ENCODE assay signal across 26 mouse cellular contexts in the genomic region with DNA sequence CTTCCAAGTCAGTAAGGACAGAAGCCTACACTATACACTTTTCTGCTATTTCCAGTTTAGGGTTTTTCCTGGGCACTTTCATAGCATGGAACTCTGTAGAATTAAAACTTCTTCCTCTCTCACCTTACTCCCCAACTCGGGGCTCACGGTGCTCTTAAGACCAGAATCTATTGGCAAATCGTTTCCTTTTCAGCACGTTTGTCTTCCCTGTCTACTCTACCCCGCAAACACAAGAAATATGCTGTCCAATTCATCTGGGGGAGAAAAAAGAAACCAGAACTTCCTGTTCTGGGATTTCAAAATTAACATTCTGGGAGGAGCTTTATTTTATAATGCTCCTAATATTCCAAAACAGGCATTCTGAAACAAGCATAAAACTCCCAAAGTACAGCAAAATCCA. TPM values are rescaled to one million over a fixed set of nuclear protein-coding genes. Genes with fewer than 3 reads are reported as not detected.
DNase-seq lines count a peak whose midpoint lies in the region; ATAC-seq and TF ChIP-seq lines count a peak whose summit lies in the region.
"Had no signal": no experiment of that assay in that cellular context is flagged by ENCODE, and none has a peak within 500 bp of the region (broad histone marks: within the 10 kb centered on the region; RNA-seq: fewer than 3 reads in every experiment).

No protein-coding gene starts in this region.

- no peak overlapping the region for H3K4me3 ChIP-seq in midbrain, embryonic 11.5 days (ENCODE audit: low read depth, low read length)
- H3K4me3 ChIP-seq in midbrain, embryonic 15.5 days, result no peak overlapping the region
- H3K4me3 ChIP-seq in limb, embryonic 14.5 days (replicated peaks; ENCODE audit: low read length), result no peak overlapping the region
- H3K4me3 ChIP-seq in liver, embryonic 11.5 days (ENCODE audit: low read depth, low read length), result no peak overlapping the region
- no peak overlapping the region for H3K4me3 ChIP-seq in hindbrain, embryonic 14.5 days (replicated peaks; ENCODE audit: low read length)
- H3K4me3 ChIP-seq in kidney, embryonic 15.5 days (replicated peaks), result no peak overlapping the region
- H3K4me3 ChIP-seq: gastrocnemius, adult 2 months; heart, embryonic 12.5 days; heart, embryonic 15.5 days; hindbrain, embryonic 10.5 days; hindbrain, embryonic 13.5 days had no signal

- peaks cover 2% of the 10 kb centered on the region; the same call in 1 of the 2 replicates for H3K36me3 ChIP-seq in midbrain, embryonic 11.5 days (ENCODE audit: control insufficient read depth, insufficient read depth, low read length)
- 0 out of 2 replicates have a peak, but pooled peaks cover 7% of the 10 kb centered on the region for H3K36me3 ChIP-seq in midbrain, embryonic 15.5 days (replicated peaks)
- H3K36me3 ChIP-seq in limb, embryonic 14.5 days (ENCODE audit: control insufficient read depth, insufficient read depth, low read length), result peaks cover 26% of the 10 kb centered on the region
- H3K36me3 ChIP-seq in liver, embryonic 11.5 days (ENCODE audit: control insufficient read depth, insufficient read depth, low read length), result peaks cover 9% of the 10 kb centered on the region; the same call in 1 of the 2 replicates
- H3K36me3 ChIP-seq in hindbrain, embryonic 14.5 days (replicated peaks; ENCODE audit: control insufficient read depth, insufficient read depth), result peaks cover 35% of the 10 kb centered on the region
- peaks cover 38% of the 10 kb centered on the region for H3K36me3 ChIP-seq in kidney, embryonic 15.5 days

- H3K27ac ChIP-seq in midbrain, embryonic 11.5 days (ENCODE audit: low read depth, low read length), result no peak overlapping the region
- H3K27ac ChIP-seq in midbrain, embryonic 15.5 days, result no peak overlapping the region
- peak overlapping the region; percentile 58 for H3K27ac ChIP-seq in limb, embryonic 14.5 days (replicated peaks; ENCODE audit: low read depth, low read length)
- H3K27ac ChIP-seq in liver, embryonic 11.5 days (ENCODE audit: low read depth, low read length), result no peak overlapping the region
- no peak overlapping the region for H3K27ac ChIP-seq in hindbrain, embryonic 14.5 days
- H3K27ac ChIP-seq in kidney, embryonic 15.5 days, result no peak overlapping the region
- H3K27ac ChIP-seq: gastrocnemius, adult 2 months; heart, embryonic 15.5 days; hindbrain, embryonic 10.5 days; hindbrain, embryonic 13.5 days; hindbrain, postnatal 0 days had no signal

- WGBS in midbrain, embryonic 11.5 days, result 90% methylated on average over 5 of the region's 5 CpGs
- WGBS in midbrain, embryonic 15.5 days, result 84% methylated on average over 5 of the region's 5 CpGs
- WGBS in limb, embryonic 14.5 days, result 27% methylated on average over 5 of the region's 5 CpGs
- WGBS in liver, embryonic 11.5 days, result 70% methylated on average over 5 of the region's 5 CpGs
- 85% methylated on average over 5 of the region's 5 CpGs for WGBS in hindbrain, embryonic 14.5 days
- 63% methylated on average over 5 of the region's 5 CpGs for WGBS in kidney, embryonic 15.5 days

- ATAC-seq in midbrain, embryonic 11.5 days (ENCODE audit: low FRiP score), result no peak
- no peak for ATAC-seq in midbrain, embryonic 15.5 days (replicated peaks)
- 0 out of 2 replicates have a peak, but pooled peaks have one; percentile 39 for ATAC-seq in common myeloid progenitor, adult 5-6 weeks (replicated peaks; ENCODE audit: low read depth, poor library complexity, severe bottlenecking)
- ATAC-seq in limb, embryonic 14.5 days (ENCODE audit: low FRiP score, low read depth), result peak; percentile 20; the same call in 1 of the 2 replicates
- peak; percentile 65 for ATAC-seq in megakaryocyte progenitor cell, adult 5-6 weeks (replicated peaks; ENCODE audit: poor library complexity)
- no peak for ATAC-seq in liver, embryonic 11.5 days (replicated peaks; ENCODE audit: low FRiP score)
- ATAC-seq in hindbrain, embryonic 14.5 days (ENCODE audit: low FRiP score), result no peak
- ATAC-seq in kidney, embryonic 15.5 days (replicated peaks; ENCODE audit: low FRiP score), result no peak
- ATAC-seq: activated CD4-positive, CD25-positive, alpha-beta regulatory T cell, adult 4 months; forebrain, embryonic 14.5 days; forebrain, postnatal 0 days; hindbrain, postnatal 0 days had no signal

- no peak overlapping the region for H3K4me2 ChIP-seq in midbrain, embryonic 11.5 days
- H3K4me2 ChIP-seq in midbrain, embryonic 15.5 days, result no peak overlapping the region
- H3K4me2 ChIP-seq in limb, embryonic 14.5 days (replicated peaks; ENCODE audit: low read depth, low read length, severe bottlenecking), result no peak overlapping the region; the same call in 1 of the 2 replicates
- H3K4me2 ChIP-seq in liver, embryonic 11.5 days, result no peak overlapping the region
- H3K4me2 ChIP-seq in hindbrain, embryonic 14.5 days (replicated peaks), result no peak overlapping the region
- no peak overlapping the region for H3K4me2 ChIP-seq in kidney, embryonic 15.5 days
- H3K4me2 ChIP-seq: heart, embryonic 12.5 days; heart, embryonic 15.5 days; hindbrain, embryonic 13.5 days had no signal

- H3K4me1 ChIP-seq in midbrain, embryonic 11.5 days (ENCODE audit: control insufficient read depth, insufficient read depth, low read length), result peaks cover 11% of the 10 kb centered on the region
- H3K4me1 ChIP-seq in midbrain, embryonic 15.5 days, result peaks cover 25% of the 10 kb centered on the region
- H3K4me1 ChIP-seq in limb, embryonic 14.5 days (ENCODE audit: control insufficient read depth, insufficient read depth, low read length), result peaks cover 14% of the 10 kb centered on the region
- peaks cover 18% of the 10 kb centered on the region for H3K4me1 ChIP-seq in liver, embryonic 11.5 days (replicated peaks; ENCODE audit: control insufficient read depth, insufficient read depth, low read length)
- peaks cover 28% of the 10 kb centered on the region for H3K4me1 ChIP-seq in hindbrain, embryonic 14.5 days (replicated peaks; ENCODE audit: control insufficient read depth, insufficient read depth, low read length)
- H3K4me1 ChIP-seq in kidney, embryonic 15.5 days, result peaks cover 19% of the 10 kb centered on the region

- DNase-seq in midbrain, embryonic 11.5 days (ENCODE audit: low spot score, missing footprints), result peak; percentile 77
- no peak for DNase-seq in limb, embryonic 14.5 days (ENCODE audit: low spot score)
- no peak for DNase-seq in liver, embryonic 11.5 days (ENCODE audit: low spot score)
- no peak for DNase-seq in hindbrain, embryonic 14.5 days (ENCODE audit: low spot score)
- DNase-seq: adrenal gland, adult 8-10 months; adrenal gland, postnatal 25 days; cerebellum, adult 18-20 months; cerebellum, adult 9-10 months; cerebellum, postnatal 14 days; forebrain, postnatal 0 days; gastrocnemius, adult 2 months; gastrocnemius, postnatal 14 days; heart, adult 18-20 months; heart, postnatal 10 days; heart, postnatal 36 days had no signal

- H3K9me3 ChIP-seq in midbrain, embryonic 11.5 days (ENCODE audit: control insufficient read depth, low read length), result no peaks in the 10 kb centered on the region
- H3K9me3 ChIP-seq in midbrain, embryonic 15.5 days, result no peaks in the 10 kb centered on the region
- H3K9me3 ChIP-seq in limb, embryonic 14.5 days (ENCODE audit: control insufficient read depth, low read length), result no peaks in the 10 kb centered on the region
- no peaks in the 10 kb centered on the region for H3K9me3 ChIP-seq in liver, embryonic 11.5 days (ENCODE audit: control insufficient read depth, low read length)
- no peaks in the 10 kb centered on the region for H3K9me3 ChIP-seq in hindbrain, embryonic 14.5 days (ENCODE audit: control insufficient read depth, low read length)
- no peaks in the 10 kb centered on the region for H3K9me3 ChIP-seq in kidney, embryonic 15.5 days (replicated peaks)
- H3K9me3 ChIP-seq: heart, embryonic 12.5 days; heart, embryonic 15.5 days; hindbrain, embryonic 10.5 days; hindbrain, embryonic 13.5 days had no signal

- H3K9ac ChIP-seq in midbrain, embryonic 11.5 days (ENCODE audit: low read length), result no peak overlapping the region
- H3K9ac ChIP-seq in midbrain, embryonic 15.5 days, result no peak overlapping the region
- H3K9ac ChIP-seq in limb, embryonic 14.5 days (ENCODE audit: low read depth, low read length, severe bottlenecking), result no peak overlapping the region
- H3K9ac ChIP-seq in liver, embryonic 11.5 days (ENCODE audit: low read depth, low read length), result no peak overlapping the region
- H3K9ac ChIP-seq in hindbrain, embryonic 14.5 days, result no peak overlapping the region
- no peak overlapping the region for H3K9ac ChIP-seq in kidney, embryonic 15.5 days
- H3K9ac ChIP-seq: forebrain, postnatal 0 days; heart, embryonic 12.5 days; heart, embryonic 15.5 days; hindbrain, embryonic 13.5 days had no signal

- H3K27me3 ChIP-seq in midbrain, embryonic 11.5 days (ENCODE audit: control insufficient read depth, insufficient read depth, low read length), result no peaks in the 10 kb centered on the region
- H3K27me3 ChIP-seq in midbrain, embryonic 15.5 days (replicated peaks), result no peaks in the 10 kb centered on the region
- no peaks in the 10 kb centered on the region for H3K27me3 ChIP-seq in limb, embryonic 14.5 days (ENCODE audit: control insufficient read depth, insufficient read depth, low read length)
- no peaks in the 10 kb centered on the region for H3K27me3 ChIP-seq in liver, embryonic 11.5 days (replicated peaks; ENCODE audit: control insufficient read depth, insufficient read depth, low read length)
- no peaks in the 10 kb centered on the region for H3K27me3 ChIP-seq in hindbrain, embryonic 14.5 days (ENCODE audit: control insufficient read depth, insufficient read depth, low read length)
- H3K27me3 ChIP-seq in kidney, embryonic 15.5 days, result no peaks in the 10 kb centered on the region
- H3K27me3 ChIP-seq: heart, embryonic 12.5 days; heart, embryonic 15.5 days; hindbrain, embryonic 13.5 days had no signal

- no peak for TF ChIP-seq POLR2A in limb, embryonic 14.5 days (IDR thresholded peaks at IDR 0.05; ENCODE audit: borderline replicate concordance, extremely low read depth, insufficient read depth, insufficient read length)

RNA-seq across cellular contexts. Expression of a gene that starts 6.5 kb away (rescaled TPM):
- 91.9 and 116 TPM in 2 replicates for polyA plus RNA-seq in midbrain, embryonic 11.5 days (2014; fragmentation: Nextera tagmentation; extraction: Ambion mirVana)
- polyA plus RNA-seq in midbrain, embryonic 15.5 days (2015; fragmentation: Nextera tagmentation; extraction: Ambion mirVana), result 68.0 and 76.6 TPM in 2 replicates
- total RNA-seq in common myeloid progenitor, adult 5-6 weeks (2017), result 105 and 125 TPM in 2 replicates
- polyA plus RNA-seq in limb, embryonic 14.5 days (2012; rRNA removed), result 63.4 and 79.7 TPM in 2 replicates
- polyA plus RNA-seq in limb, embryonic 14.5 days (2014; fragmentation: Nextera tagmentation; extraction: Ambion mirVana), result 90.1 and 99.6 TPM in 2 replicates
- 50.1 and 61.6 TPM in 2 replicates for total RNA-seq in megakaryocyte progenitor cell, adult 5-6 weeks (2015)
- total RNA-seq in megakaryocyte progenitor cell, adult 5-6 weeks (2017), result 83.3 and 121 TPM in 2 replicates
- polyA plus RNA-seq in liver, embryonic 11.5 days (2014; fragmentation: Nextera tagmentation; extraction: Ambion mirVana), result 61.7 and 68.4 TPM in 2 replicates
- polyA plus RNA-seq in hindbrain, embryonic 14.5 days (2014; fragmentation: Nextera tagmentation; extraction: Ambion mirVana), result 74.3 and 77.9 TPM in 2 replicates
- polyA plus RNA-seq in kidney, embryonic 15.5 days (2015; fragmentation: Nextera tagmentation; extraction: Ambion mirVana), result 88.3 and 95.2 TPM in 2 replicates

Comparison
In these comparisons a context has a peak if more than half of its experiments do, and no peak if none do; other contexts are left out.
1. ATAC-seq: peak in common myeloid progenitor, adult 5-6 weeks (single experiment), limb, embryonic 14.5 days (single experiment) and megakaryocyte progenitor cell, adult 5-6 weeks (single experiment); none in midbrain, embryonic 11.5 days (single experiment), midbrain, embryonic 15.5 days (single experiment), liver, embryonic 11.5 days (single experiment), hindbrain, embryonic 14.5 days (single experiment) and kidney, embryonic 15.5 days (single experiment).